Comparison of ENCODE assay signal across 15 mouse cellular contexts in the genomic region with DNA sequence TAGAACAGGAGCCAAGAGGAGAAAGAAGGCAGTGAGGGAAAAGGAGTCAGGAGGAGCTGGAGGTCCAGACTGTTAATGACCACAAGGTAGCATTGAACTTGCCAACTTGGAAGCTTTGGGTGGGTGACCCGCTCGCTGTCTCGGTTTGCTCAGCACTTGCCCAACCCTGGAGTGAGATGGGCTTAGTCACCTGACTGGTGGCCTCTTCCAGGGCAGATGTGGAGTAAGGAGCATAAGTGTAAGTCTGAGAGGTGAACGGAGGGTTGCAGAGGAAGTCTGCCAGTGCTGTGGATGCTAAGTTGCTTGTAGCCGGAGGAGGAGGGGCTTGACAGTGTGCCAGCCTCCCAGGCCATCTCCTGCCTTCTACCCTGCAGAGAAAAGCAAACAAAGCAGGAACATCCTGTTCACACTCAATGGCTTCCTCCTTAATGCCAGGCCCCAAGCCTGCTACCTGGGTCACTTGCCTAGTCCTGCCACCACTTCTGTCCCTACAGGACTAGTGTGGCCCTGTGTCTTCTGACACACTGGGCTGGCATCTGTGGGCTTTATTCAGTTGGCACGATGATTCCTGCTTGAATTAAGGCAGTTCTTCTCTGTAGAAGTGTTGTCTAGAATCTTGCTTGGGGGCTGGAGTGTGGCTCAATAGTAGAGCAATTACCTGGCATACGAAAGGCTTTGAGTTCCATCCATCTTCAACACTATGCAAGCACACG. TPM values are rescaled to one million over a fixed set of nuclear protein-coding genes. Genes with fewer than 3 reads are reported as not detected.
DNase-seq lines count a peak whose midpoint lies in the region; ATAC-seq lines count a peak whose summit lies in the region.
"Had no signal": no experiment of that assay in that cellular context is flagged by ENCODE, and none has a peak within 500 bp of the region (broad histone marks: within the 10 kb centered on the region; RNA-seq: fewer than 3 reads in every experiment).

No protein-coding gene starts in this region.

- DNase-seq in adrenal gland, postnatal 10 days: peak; percentile 52
- no peak for DNase-seq in adrenal gland, postnatal 4 days (ENCODE audit: low spot score in 2 of 2)
- DNase-seq in urinary bladder, postnatal 14 days (ENCODE audit: low spot score): peak; percentile 80
- no peak for DNase-seq in urinary bladder, postnatal 36 days (ENCODE audit: low spot score in 2 of 2)
- DNase-seq in kidney, postnatal 25 days: peak; percentile 77 to 86
- DNase-seq in spleen, postnatal 14 days (ENCODE audit: low spot score in 2 of 2): no peak
- DNase-seq in frontal cortex, postnatal 10 days (ENCODE audit: low spot score in 2 of 2): no peak
- DNase-seq: B cell, adult 2 months; cerebellum, adult 8-10 months; heart, adult 18-20 months; liver, postnatal 0 days had no signal

- ATAC-seq in inflammation-experienced regulatory T-cells, adult 6 months: no peak
- ATAC-seq: hindbrain, postnatal 0 days; liver, postnatal 0 days; midbrain, embryonic 13.5 days had no signal

RNA-seq across cellular contexts. Expression of a gene that starts 6.6 kb away (rescaled TPM):
- total RNA-seq in adrenal gland, postnatal 10 days (2021): 10 to 100 TPM; 14.6 TPM
- 10 to 100 TPM; 24.8 to 25.1 TPM for total RNA-seq in adrenal gland, postnatal 4 days (2021)
- not detected for polyA plus RNA-seq in inflammation-experienced regulatory T-cells, adult 6 months (2017; shearing (Covaris generic))

RNA-seq across cellular contexts. Expression of a gene that starts 45.1 kb away (rescaled TPM):
- total RNA-seq in adrenal gland, postnatal 10 days (2021): under 1 TPM; 0.27 to 0.36 TPM
- under 1 TPM; 0.17 to 0.67 TPM for total RNA-seq in adrenal gland, postnatal 4 days (2021)
- not detected for polyA plus RNA-seq in inflammation-experienced regulatory T-cells, adult 6 months (2017; shearing (Covaris generic))
- total RNA-seq: heart, adult 18-20 months had no signal
- polyA plus RNA-seq: heart, embryonic 16.5 days; liver, postnatal 0 days had no signal

RNA-seq across cellular contexts. Expression of a gene that starts 45.1 kb away (rescaled TPM):
- total RNA-seq in adrenal gland, postnatal 10 days (2021): under 1 TPM in 1 of 2 experiments, not detected in 1; 0.15 TPM
- under 1 TPM; 0.17 to 0.25 TPM for total RNA-seq in adrenal gland, postnatal 4 days (2021)
- not detected for polyA plus RNA-seq in inflammation-experienced regulatory T-cells, adult 6 months (2017; shearing (Covaris generic))
- polyA plus RNA-seq: heart, embryonic 16.5 days; liver, postnatal 0 days had no signal

Comparison
In these comparisons a context has a peak if more than half of its experiments do, and no peak if none do; other contexts are left out.
1. DNase-seq: peak in adrenal gland, postnatal 10 days (single experiment), urinary bladder, postnatal 14 days (single experiment) and kidney, postnatal 25 days (2 of 2); none in adrenal gland, postnatal 4 days (0 of 2), urinary bladder, postnatal 36 days (0 of 2), spleen, postnatal 14 days (0 of 2) and frontal cortex, postnatal 10 days (0 of 2).